Mouse (Mus musculus) embryonic facial prominence, embryonic 11.5 days (tissue): Measurements from ENCODE around the gene Cacna1e. TPM values are rescaled to one million over a fixed set of nuclear protein-coding genes. Genes with fewer than 3 reads are reported as not detected.

Experiments used
- ATAC-seq: fragments of 200-750 bp; cut with Nextera tagmentation; replicated peaks from 2 replicates; pipeline ENCODE4 v1.8.0; 2017; ENCODE audit warnings: low read depth; ENCODE audit not compliant: insufficient number of reproducible peaks, low FRiP score, low TSS enrichment
- DNase-seq: peaks from one replicate; pipeline ENCODE4 v3.0.0-alpha.2; 2015; ENCODE audit warnings: low spot score
- H3K27ac ChIP-seq: fragments of 300-500 bp; sonication (generic); replicated peaks from 2 replicates; pipeline ENCODE4 v1.5.1; 2014; ENCODE audit warnings: mild to moderate bottlenecking, low read depth, low read length, control low read depth
- H3K27me3 ChIP-seq: fragments of 300-500 bp; sonication (generic); 2 replicates; pipeline ENCODE4 v1.6.1; 2014; ENCODE audit warnings: mild to moderate bottlenecking, low read length, moderate library complexity, mixed read lengths; ENCODE audit not compliant: control insufficient read depth, insufficient read depth
- H3K36me3 ChIP-seq: fragments of 300-500 bp; sonication (generic); replicated peaks from 2 replicates; pipeline ENCODE4 v1.6.1; 2014; ENCODE audit warnings: low read depth, mild to moderate bottlenecking, low read length, moderate library complexity, mixed read lengths; ENCODE audit not compliant: control insufficient read depth, insufficient read depth
- H3K4me1 ChIP-seq: fragments of 300-500 bp; sonication (generic); 2 replicates; pipeline ENCODE4 v1.6.1; 2014; ENCODE audit warnings: low read length, mixed read lengths; ENCODE audit not compliant: control insufficient read depth, insufficient read depth
- H3K4me2 ChIP-seq: fragments of 300-500 bp; sonication (generic); 2 replicates; pipeline ENCODE4 v1.6.1; 2014; ENCODE audit warnings: low read depth, mild to moderate bottlenecking, control low read depth, low read length, moderate library complexity
- H3K4me3 ChIP-seq: fragments of 300-500 bp; sonication (generic); 2 replicates; pipeline ENCODE4 v1.5.1; 2014; ENCODE audit warnings: low read depth, low read length, control low read depth
- H3K9ac ChIP-seq: fragments of 300-500 bp; sonication (generic); replicated peaks from 2 replicates; pipeline ENCODE4 v1.6.1; 2014; ENCODE audit warnings: mild to moderate bottlenecking, control low read depth, low read length
- H3K9me3 ChIP-seq: fragments of 300-500 bp; sonication (generic); replicated peaks from 2 replicates; pipeline ENCODE4 v1.6.1; 2016; ENCODE audit warnings: mild to moderate bottlenecking, low read length, inconsistent platforms, mixed read lengths; ENCODE audit not compliant: control insufficient read depth
- WGBS: fragments of 180-500 bp; shearing (Covaris S2); extraction: QIAGEN DNeasy Blood & Tissue Kit; methylation state at CpG from one replicate; pipeline ENCODE4 v1.1.7; 2014; 5-methylcytosine and 5-hydroxymethylcytosine counted together
- polyA plus RNA-seq: library from polyadenylated mRNA; unstranded; fragments of >200 nt; fragmentation: Nextera tagmentation; extraction: Ambion mirVana; gene quantifications from 2 replicates; pipeline ENCODE4 v1.2.1, GENCODE M21; 2014

The Cacna1e gene
- polyA plus RNA-seq, 1 experiment from 2014 or later: 0.74 TPM

DNA sequence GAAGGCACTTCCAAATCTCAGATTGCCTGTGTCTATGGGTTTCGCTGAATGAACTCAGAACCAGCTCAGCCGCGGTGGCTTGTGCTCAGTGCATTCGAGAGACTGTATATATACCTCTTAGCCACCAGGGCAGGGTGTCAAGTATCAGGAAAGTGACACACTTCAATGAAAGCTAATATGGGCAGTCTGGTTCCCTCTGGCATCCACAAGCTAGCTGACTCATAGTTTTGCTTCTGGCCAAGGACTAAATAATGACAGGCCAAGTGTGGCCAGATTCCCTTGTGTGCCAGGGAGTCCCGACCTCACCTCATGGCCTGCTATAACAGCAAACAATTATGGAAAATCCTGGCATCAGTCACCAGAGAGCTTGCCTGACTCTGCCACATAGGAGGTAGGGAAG, 422.8 kb downstream of the Cacna1e start:
- Histone ChIP-seq H3K27ac (no peak overlapping the region), H3K36me3 (no peaks in the 10 kb centered on the region), H3K4me1 (no peaks in the 10 kb centered on the region), H3K4me3 (no peak overlapping the region), H3K4me2 (no peak overlapping the region), H3K9me3 (no peaks in the 10 kb centered on the region), H3K27me3 (no peaks in the 10 kb centered on the region), H3K9ac (no peak overlapping the region)
- peak; percentile 8 for DNase-seq
- ATAC-seq: no peak
- WGBS: 70% methylated on average over 5 of the region's 5 CpGs

DNA sequence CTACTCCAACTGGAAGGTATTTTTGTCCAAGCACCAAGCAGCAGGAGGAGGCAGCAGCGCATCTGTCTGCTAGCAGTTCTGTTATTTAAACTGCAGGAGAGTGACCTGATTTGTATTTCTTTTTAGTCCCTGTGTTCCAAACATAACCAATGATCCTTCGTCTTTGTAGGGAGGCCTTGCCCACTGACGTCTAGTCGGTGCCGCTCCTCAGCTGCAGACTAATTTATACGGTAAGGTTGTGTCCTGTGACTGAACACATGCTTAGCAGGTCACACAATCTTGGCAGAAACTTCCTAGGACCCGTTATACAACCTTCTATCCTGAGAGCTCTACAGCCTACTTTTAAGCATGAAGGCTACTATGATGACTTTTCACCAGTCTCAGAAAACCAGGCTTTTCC, 424.2 kb downstream of the Cacna1e start:
- no peak overlapping the region for H3K4me3 ChIP-seq
- no peaks in the 10 kb centered on the region for H3K9me3 ChIP-seq
- H3K4me2 ChIP-seq: no peak overlapping the region
- ATAC-seq (no peak), DNase-seq (no peak)
- no peaks in the 10 kb centered on the region for H3K36me3 ChIP-seq
- WGBS: 88% methylated on average over 7 of the region's 7 CpGs
- no peaks in the 10 kb centered on the region for H3K4me1 ChIP-seq
- no peak overlapping the region for H3K27ac ChIP-seq
- H3K27me3 ChIP-seq: no peaks in the 10 kb centered on the region
- no peak overlapping the region for H3K9ac ChIP-seq

DNA sequence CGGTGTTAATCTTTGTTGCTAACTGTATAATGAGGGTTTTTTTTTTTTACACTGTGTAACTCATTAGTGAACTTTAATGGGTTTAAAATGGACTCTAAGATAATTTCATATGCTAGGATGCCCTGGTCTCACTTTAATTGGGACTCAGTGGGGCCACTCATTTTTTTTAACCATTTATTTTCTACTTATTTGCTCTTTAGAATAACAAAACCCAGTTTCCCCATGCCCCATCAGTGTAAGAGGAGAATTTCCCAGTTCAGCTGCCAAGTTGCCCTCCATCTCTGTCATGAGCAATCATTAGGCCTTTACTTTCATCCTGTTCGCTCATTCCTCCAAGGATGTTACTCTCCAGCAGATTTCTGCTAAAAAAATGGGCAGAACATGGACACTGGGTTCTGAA, 425.7 kb downstream of the Cacna1e start:
- 87% methylated on average over 2 of the region's 2 CpGs for WGBS
- no peak overlapping the region for H3K4me3 ChIP-seq
- H3K4me1 ChIP-seq: no peaks in the 10 kb centered on the region
- H3K36me3 ChIP-seq: no peaks in the 10 kb centered on the region
- H3K4me2 ChIP-seq: no peak overlapping the region
- H3K9ac ChIP-seq: no peak overlapping the region
- no peaks in the 10 kb centered on the region for H3K9me3 ChIP-seq
- no peaks in the 10 kb centered on the region for H3K27me3 ChIP-seq
- DNase-seq: no peak
- no peak overlapping the region for H3K27ac ChIP-seq
- ATAC-seq: no peak

DNA sequence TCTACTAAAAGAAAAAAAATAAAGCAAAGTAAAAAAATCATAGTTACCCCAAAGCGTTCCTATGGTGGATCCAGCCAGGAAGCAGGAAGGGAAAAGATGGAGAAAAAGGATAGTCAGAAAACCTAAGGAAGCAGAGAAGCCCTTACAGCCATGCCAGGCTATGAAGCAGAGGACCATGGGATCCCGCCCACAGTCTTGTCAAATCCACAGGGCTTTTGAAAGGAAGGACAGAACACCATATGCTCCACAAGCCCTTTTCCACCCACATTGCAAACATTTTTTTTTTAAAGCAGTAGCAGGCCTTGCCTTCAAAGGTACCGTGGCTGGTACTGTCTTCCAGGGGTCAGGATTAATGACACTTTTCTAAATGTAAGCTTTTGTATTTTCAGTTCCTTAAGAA, 433.5 kb downstream of the Cacna1e start:
- ATAC-seq: no peak
- 83% methylated on average over 3 of the region's 3 CpGs for WGBS
- no peak overlapping the region for H3K4me3 ChIP-seq
- no peak overlapping the region for H3K27ac ChIP-seq
- H3K4me1 ChIP-seq: no peaks in the 10 kb centered on the region
- no peak for DNase-seq
- H3K36me3 ChIP-seq: no peaks in the 10 kb centered on the region
- H3K9me3 ChIP-seq: no peaks in the 10 kb centered on the region
- H3K9ac ChIP-seq: no peak overlapping the region
- no peaks in the 10 kb centered on the region for H3K27me3 ChIP-seq
- H3K4me2 ChIP-seq: no peak overlapping the region

DNA sequence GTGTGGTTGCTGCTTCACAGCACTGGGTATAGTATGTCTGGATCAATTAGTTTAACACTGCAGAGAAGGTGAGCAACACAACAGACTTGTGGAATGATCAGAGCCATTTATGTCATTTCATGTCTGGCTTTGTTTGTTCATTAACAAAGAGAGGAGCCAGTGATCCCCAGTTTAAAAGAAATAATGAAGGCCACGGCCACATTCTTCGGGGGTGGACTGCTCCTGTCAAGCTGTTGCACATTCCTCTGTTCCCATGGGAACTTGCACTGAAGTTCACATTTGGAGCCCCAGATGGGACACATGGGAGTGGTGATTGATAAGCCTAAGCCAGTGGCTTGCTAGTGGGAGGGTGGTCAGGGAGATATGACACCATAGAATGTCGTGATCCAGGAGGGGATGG, 437.8 kb downstream of the Cacna1e start:
- Histone ChIP-seq H3K4me3 (no peak overlapping the region), H3K9ac (no peak overlapping the region), H3K4me1 (no peaks in the 10 kb centered on the region), H3K36me3 (no peaks in the 10 kb centered on the region), H3K4me2 (no peak overlapping the region), H3K9me3 (no peaks in the 10 kb centered on the region), H3K27ac (no peak overlapping the region), H3K27me3 (no peaks in the 10 kb centered on the region)
- DNase-seq (no peak), ATAC-seq (no peak)
- 73% methylated on average over 3 of the region's 3 CpGs for WGBS

GRCm38 (mm10) chr1:154433520-154433919, 450.8 kb downstream of the Cacna1e start:
- Histone ChIP-seq H3K9me3 (no peaks in the 10 kb centered on the region), H3K9ac (no peak overlapping the region), H3K27me3 (no peaks in the 10 kb centered on the region), H3K27ac (no peak overlapping the region), H3K4me1 (no peaks in the 10 kb centered on the region), H3K4me3 (no peak overlapping the region), H3K36me3 (no peaks in the 10 kb centered on the region), H3K4me2 (no peak overlapping the region)
- ATAC-seq (no peak), DNase-seq (no peak)
- 86% methylated on average over 1 of the region's 1 CpGs for WGBS

DNA sequence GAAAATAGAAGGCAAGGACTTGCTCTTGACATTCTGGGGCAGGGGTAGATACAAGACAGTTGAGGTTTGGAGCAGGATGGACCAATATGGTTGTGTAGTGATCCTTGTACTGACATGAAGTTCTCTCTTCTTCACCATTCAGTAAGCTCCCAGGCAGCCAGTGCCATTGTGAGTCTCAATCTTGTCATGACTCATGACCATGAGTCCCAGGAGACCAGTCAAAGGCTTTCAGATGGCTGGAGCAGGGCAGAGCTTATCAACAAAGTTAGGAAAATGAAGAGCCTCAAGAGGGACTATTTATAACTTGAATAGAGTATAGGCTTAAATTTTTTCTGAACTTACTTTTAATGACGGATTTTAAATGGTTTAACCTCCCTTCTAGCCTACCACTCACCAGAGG, 451.2 kb downstream of the Cacna1e start:
- no peak for DNase-seq
- Histone ChIP-seq H3K4me3 (no peak overlapping the region), H3K27ac (no peak overlapping the region), H3K9ac (no peak overlapping the region), H3K4me1 (no peaks in the 10 kb centered on the region), H3K27me3 (no peaks in the 10 kb centered on the region), H3K4me2 (no peak overlapping the region), H3K36me3 (no peaks in the 10 kb centered on the region), H3K9me3 (no peaks in the 10 kb centered on the region)
- WGBS: 78% methylated on average over 1 of the region's 1 CpGs
- ATAC-seq: no peak

- 79% methylated on average over 7 of the region's 7 CpGs for WGBS
- Histone ChIP-seq H3K4me1 (no peaks in the 10 kb centered on the region), H3K27ac (no peak overlapping the region), H3K4me2 (no peak overlapping the region), H3K9me3 (no peaks in the 10 kb centered on the region), H3K9ac (no peak overlapping the region), H3K27me3 (no peaks in the 10 kb centered on the region), H3K36me3 (no peaks in the 10 kb centered on the region), H3K4me3 (no peak overlapping the region)
- DNase-seq (no peak), ATAC-seq (no peak)
Measured at GRCm38 (mm10) chr1:154428276-154428675, 456.0 kb downstream of the Cacna1e start.
